Mouse (Mus musculus): ENCODE measurements around the gene Ryr2. TPM values are rescaled to one million over a fixed set of nuclear protein-coding genes. Genes with fewer than 3 reads are reported as not detected.
"Not testable (repeated sequence)": the region's sequence is repeated elsewhere in the genome, so short reads cannot be mapped to it uniquely, and the experiment has no call there.

Gene Ryr2
- polyA plus RNA-seq (2016; fragmentation: Nextera tagmentation; extraction: Ambion mirVana): 0.14 and 0.19 TPM in 2 replicates

- H3K27ac ChIP-seq: peak within 1 kb of the TSS; percentile 77
- peak within 1 kb of the TSS; percentile 74 for H3K4me3 ChIP-seq
- peaks cover 63% of the 10 kb centered on the region for H3K27me3 ChIP-seq (ENCODE audit: poor library complexity, severe bottlenecking)
- peaks cover 19% of the 10 kb centered on the region for H3K4me1 ChIP-seq
- DNase-seq (ENCODE audit: extremely low spot score, low spot score): peak; percentile 67
- no peaks in the 10 kb centered on the region for H3K36me3 ChIP-seq (replicated peaks)
- no peaks in the 10 kb centered on the region for H3K9me3 ChIP-seq
- WGBS: 9% methylated on average over 64 of the region's 64 CpGs
Measured at GRCm38 (mm10) chr13:12106662-12107632, at the start of gene Ryr2. Gene Ryr2, minus strand, starts transcription at chr13:12106945.

GRCm38 (mm10) chr13:12153922-12154321, 47.2 kb upstream of the Ryr2 start:
- Histone ChIP-seq H3K27me3 (ENCODE audit: poor library complexity, severe bottlenecking) (no peaks in the 10 kb centered on the region), H3K9me3 (no peaks in the 10 kb centered on the region), H3K4me1 (peaks cover 4% of the 10 kb centered on the region; the same call in 1 of the 2 replicates), H3K27ac (no peak overlapping the region), H3K36me3 (replicated peaks) (no peaks in the 10 kb centered on the region), H3K4me3 (no peak overlapping the region)
- DNase-seq (ENCODE audit: extremely low spot score, low spot score): no peak
- 83% methylated on average over 11 of the region's 11 CpGs for WGBS

- H3K27ac ChIP-seq: no peak overlapping the region
- H3K27me3 ChIP-seq (ENCODE audit: poor library complexity, severe bottlenecking): no peaks in the 10 kb centered on the region
- WGBS: 87% methylated on average over 6 of the region's 6 CpGs
- no peaks in the 10 kb centered on the region for H3K4me1 ChIP-seq
- no peaks in the 10 kb centered on the region for H3K9me3 ChIP-seq
- DNase-seq (ENCODE audit: extremely low spot score, low spot score): no peak
- no peak overlapping the region for H3K4me3 ChIP-seq
- no peaks in the 10 kb centered on the region for H3K36me3 ChIP-seq (replicated peaks)
Measured at GRCm38 (mm10) chr13:12146918-12147507, 40.3 kb upstream of the Ryr2 start.

GRCm38 (mm10) chr13:12146402-12146801, 39.7 kb upstream of the Ryr2 start:
- H3K4me3 ChIP-seq: no peak overlapping the region
- no peak overlapping the region for H3K27ac ChIP-seq
- no peaks in the 10 kb centered on the region for H3K36me3 ChIP-seq (replicated peaks)
- no peaks in the 10 kb centered on the region for H3K9me3 ChIP-seq
- DNase-seq (ENCODE audit: extremely low spot score, low spot score): no peak
- no peaks in the 10 kb centered on the region for H3K4me1 ChIP-seq
- H3K27me3 ChIP-seq (ENCODE audit: poor library complexity, severe bottlenecking): no peaks in the 10 kb centered on the region
- WGBS: 88% methylated on average over 2 of the region's 2 CpGs

GRCm38 (mm10) chr13:12143347-12143746, 36.6 kb upstream of the Ryr2 start:
- WGBS: 92% methylated on average over 5 of the region's 5 CpGs
- H3K27ac ChIP-seq: no peak overlapping the region
- H3K9me3 ChIP-seq: no peaks in the 10 kb centered on the region
- no peaks in the 10 kb centered on the region for H3K4me1 ChIP-seq
- DNase-seq (ENCODE audit: extremely low spot score, low spot score): no peak
- H3K4me3 ChIP-seq: no peak overlapping the region
- no peaks in the 10 kb centered on the region for H3K27me3 ChIP-seq (ENCODE audit: poor library complexity, severe bottlenecking)
- H3K36me3 ChIP-seq (replicated peaks): no peaks in the 10 kb centered on the region

- DNase-seq (ENCODE audit: extremely low spot score, low spot score); H3K36me3 ChIP-seq (replicated peaks): not testable (repeated sequence)
- 90% methylated on average over 10 of the region's 10 CpGs for WGBS
Measured at GRCm38 (mm10) chr13:12136461-12136860, 29.7 kb upstream of the Ryr2 start.

GRCm38 (mm10) chr13:12133549-12133948, 26.8 kb upstream of the Ryr2 start:
- H3K36me3 ChIP-seq (replicated peaks): no peaks in the 10 kb centered on the region
- no peaks in the 10 kb centered on the region for H3K9me3 ChIP-seq
- H3K4me1 ChIP-seq: no peaks in the 10 kb centered on the region
- H3K27me3 ChIP-seq (ENCODE audit: poor library complexity, severe bottlenecking): no peaks in the 10 kb centered on the region
- H3K4me3 ChIP-seq: no peak overlapping the region
- 91% methylated on average over 7 of the region's 7 CpGs for WGBS
- DNase-seq (ENCODE audit: extremely low spot score, low spot score): no peak
- H3K27ac ChIP-seq: no peak overlapping the region

More at GRCm38 (mm10) chr13:12136461-12136860, 29.7 kb upstream of the Ryr2 start:
- H3K4me3 ChIP-seq; H3K4me1 ChIP-seq; H3K27me3 ChIP-seq (ENCODE audit: poor library complexity, severe bottlenecking); H3K27ac ChIP-seq; H3K9me3 ChIP-seq: not testable (repeated sequence)

- no peaks in the 10 kb centered on the region for H3K27me3 ChIP-seq (ENCODE audit: poor library complexity, severe bottlenecking)
- no peaks in the 10 kb centered on the region for H3K9me3 ChIP-seq
- no peaks in the 10 kb centered on the region for H3K4me1 ChIP-seq
- H3K36me3 ChIP-seq (replicated peaks): no peaks in the 10 kb centered on the region
- no peak for DNase-seq (ENCODE audit: extremely low spot score, low spot score)
- no peak overlapping the region for H3K4me3 ChIP-seq
- WGBS: 85% methylated on average over 3 of the region's 3 CpGs
- no peak overlapping the region for H3K27ac ChIP-seq
Measured at GRCm38 (mm10) chr13:12132160-12132710, 25.5 kb upstream of the Ryr2 start.

- H3K36me3 ChIP-seq (replicated peaks): no peaks in the 10 kb centered on the region
Measured at GRCm38 (mm10) chr13:12129121-12129520, 22.4 kb upstream of the Ryr2 start.

GRCm38 (mm10) chr13:12126099-12126498, 19.4 kb upstream of the Ryr2 start:
- no peaks in the 10 kb centered on the region for H3K9me3 ChIP-seq
- H3K27me3 ChIP-seq (ENCODE audit: poor library complexity, severe bottlenecking): no peaks in the 10 kb centered on the region
- DNase-seq (ENCODE audit: extremely low spot score, low spot score): no peak
- no peaks in the 10 kb centered on the region for H3K4me1 ChIP-seq
- no peaks in the 10 kb centered on the region for H3K36me3 ChIP-seq (replicated peaks)
- no peak overlapping the region for H3K4me3 ChIP-seq
- H3K27ac ChIP-seq: no peak overlapping the region

More at GRCm38 (mm10) chr13:12129121-12129520, 22.4 kb upstream of the Ryr2 start:
- Histone ChIP-seq H3K4me3 (no peak overlapping the region), H3K9me3 (no peaks in the 10 kb centered on the region), H3K27ac (no peak overlapping the region), H3K27me3 (ENCODE audit: poor library complexity, severe bottlenecking) (no peaks in the 10 kb centered on the region), H3K4me1 (no peaks in the 10 kb centered on the region)
- 84% methylated on average over 1 of the region's 1 CpGs for WGBS
- no peak for DNase-seq (ENCODE audit: extremely low spot score, low spot score)

GRCm38 (mm10) chr13:12124940-12125540, 18.3 kb upstream of the Ryr2 start:
- H3K36me3 ChIP-seq (replicated peaks): no peaks in the 10 kb centered on the region
- no peaks in the 10 kb centered on the region for H3K4me1 ChIP-seq
- no peak for DNase-seq (ENCODE audit: extremely low spot score, low spot score)
- no peaks in the 10 kb centered on the region for H3K27me3 ChIP-seq (ENCODE audit: poor library complexity, severe bottlenecking)
- H3K4me3 ChIP-seq: no peak overlapping the region
- no peak overlapping the region for H3K27ac ChIP-seq
- WGBS: 85% methylated on average over 7 of the region's 7 CpGs
- no peaks in the 10 kb centered on the region for H3K9me3 ChIP-seq

- WGBS: 85% methylated on average over 8 of the region's 8 CpGs
- Histone ChIP-seq H3K27ac (no peak overlapping the region), H3K4me3 (no peak overlapping the region), H3K27me3 (ENCODE audit: poor library complexity, severe bottlenecking) (no peaks in the 10 kb centered on the region), H3K36me3 (replicated peaks) (no peaks in the 10 kb centered on the region), H3K9me3 (no peaks in the 10 kb centered on the region), H3K4me1 (no peaks in the 10 kb centered on the region)
- no peak for DNase-seq (ENCODE audit: extremely low spot score, low spot score)
Measured at GRCm38 (mm10) chr13:12115551-12115950, 8.8 kb upstream of the Ryr2 start.

Measured in forebrain, embryonic 10.5 days (tissue).